Mouse (Mus musculus) midbrain, embryonic 16.5 days (tissue): ENCODE measurements around the gene Man2a2. TPM values are rescaled to one million over a fixed set of nuclear protein-coding genes. Genes with fewer than 3 reads are reported as not detected.
A peak's percentile ranks its signal among the peaks of the same experiment; 100 is the strongest.

Experiments
- ATAC-seq: fragments of 200-750 bp; cut with Nextera tagmentation; 2 replicates; pipeline ENCODE4 v1.8.0; 2017; ENCODE audit warnings: moderate TSS enrichment
- H3K27ac ChIP-seq: fragments of 300-500 bp; sonication (generic); 2 replicates; pipeline ENCODE4 v1.5.1; 2014; ENCODE audit warnings: mild to moderate bottlenecking, low read length, mixed read lengths
- H3K27me3 ChIP-seq: fragments of 300-500 bp; sonication (generic); 2 replicates; pipeline ENCODE4 v1.6.1; 2014; ENCODE audit warnings: low read depth, low read length, mixed read lengths; ENCODE audit not compliant: control insufficient read depth, insufficient read depth
- H3K36me3 ChIP-seq: fragments of 300-500 bp; sonication (generic); 2 replicates; pipeline ENCODE4 v1.6.1; 2014; ENCODE audit warnings: mild to moderate bottlenecking, low read length, moderate library complexity, mixed read lengths; ENCODE audit not compliant: control insufficient read depth, insufficient read depth
- H3K4me1 ChIP-seq: fragments of 300-500 bp; sonication (generic); 2 replicates; pipeline ENCODE4 v1.6.1; 2014; ENCODE audit warnings: mild to moderate bottlenecking, low read length, mixed read lengths; ENCODE audit not compliant: control insufficient read depth, insufficient read depth
- H3K4me2 ChIP-seq: fragments of 300-500 bp; sonication (generic); 2 replicates; pipeline ENCODE4 v1.6.1; 2014; ENCODE audit warnings: mild to moderate bottlenecking, low read length, mixed read lengths
- H3K4me3 ChIP-seq: fragments of 300-500 bp; sonication (generic); 2 replicates; pipeline ENCODE4 v1.5.1; 2014; ENCODE audit warnings: low read depth, mild to moderate bottlenecking, low read length, moderate library complexity, mixed read lengths
- H3K9ac ChIP-seq: fragments of 300-500 bp; sonication (generic); 2 replicates; pipeline ENCODE4 v1.6.1; 2014; ENCODE audit warnings: low read depth, low read length, mixed read lengths
- H3K9me3 ChIP-seq: fragments of 300-500 bp; sonication (generic); replicated peaks from 2 replicates; pipeline ENCODE4 v1.6.1; 2014; ENCODE audit warnings: mild to moderate bottlenecking, low read length, mixed read lengths; ENCODE audit not compliant: control insufficient read depth, poor library complexity, severe bottlenecking
- WGBS: fragments of 180-500 bp; shearing (Covaris S2); extraction: QIAGEN DNeasy Blood & Tissue Kit; methylation state at CpG from one replicate; pipeline ENCODE4 v1.1.7; 2014; 5-methylcytosine and 5-hydroxymethylcytosine counted together
- polyA plus RNA-seq: library from polyadenylated mRNA; unstranded; fragments of >200 nt; fragmentation: Nextera tagmentation; extraction: Ambion mirVana; gene quantifications from 2 replicates; pipeline ENCODE4 v1.2.1, GENCODE M21; 2015

Gene Man2a2
- polyA plus RNA-seq, 1 experiment from 2014 or later = 25.2 TPM

DNA sequence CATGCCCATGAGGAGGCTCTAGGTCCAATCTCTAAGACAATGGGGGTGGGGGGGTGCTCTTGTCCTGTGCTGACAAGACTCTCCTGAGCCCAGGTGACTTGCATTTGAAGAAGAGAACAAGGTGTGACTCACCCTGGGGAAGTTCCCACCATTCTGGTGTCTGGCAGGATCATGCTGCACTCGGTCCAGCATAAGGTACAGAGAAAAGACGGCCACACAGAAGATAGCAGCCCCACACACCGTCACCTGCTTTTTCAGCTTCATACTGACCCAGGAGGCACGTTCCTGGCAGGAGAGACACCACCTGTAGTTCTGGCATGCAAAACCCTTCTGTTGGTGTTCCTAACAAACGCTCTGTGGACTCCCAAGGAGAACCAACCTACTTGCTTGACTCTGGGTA, 1.7 kb downstream of the Man2a2 start:
- H3K36me3 ChIP-seq = peaks cover 23% of the 10 kb centered on the region
- peak overlapping the region; percentile 86 for H3K4me3 ChIP-seq
- H3K9ac ChIP-seq = 0 out of 2 replicates have a peak overlapping the region, but pooled peaks have one; percentile 18
- peaks cover 14% of the 10 kb centered on the region for H3K4me1 ChIP-seq
- H3K4me2 ChIP-seq = peak overlapping the region; percentile 66
- H3K27me3 ChIP-seq = no peaks in the 10 kb centered on the region
- no peak overlapping the region for H3K27ac ChIP-seq
- H3K9me3 ChIP-seq = no peaks in the 10 kb centered on the region
- 66% methylated on average over 5 of the region's 5 CpGs for WGBS
- no peak for ATAC-seq

DNA sequence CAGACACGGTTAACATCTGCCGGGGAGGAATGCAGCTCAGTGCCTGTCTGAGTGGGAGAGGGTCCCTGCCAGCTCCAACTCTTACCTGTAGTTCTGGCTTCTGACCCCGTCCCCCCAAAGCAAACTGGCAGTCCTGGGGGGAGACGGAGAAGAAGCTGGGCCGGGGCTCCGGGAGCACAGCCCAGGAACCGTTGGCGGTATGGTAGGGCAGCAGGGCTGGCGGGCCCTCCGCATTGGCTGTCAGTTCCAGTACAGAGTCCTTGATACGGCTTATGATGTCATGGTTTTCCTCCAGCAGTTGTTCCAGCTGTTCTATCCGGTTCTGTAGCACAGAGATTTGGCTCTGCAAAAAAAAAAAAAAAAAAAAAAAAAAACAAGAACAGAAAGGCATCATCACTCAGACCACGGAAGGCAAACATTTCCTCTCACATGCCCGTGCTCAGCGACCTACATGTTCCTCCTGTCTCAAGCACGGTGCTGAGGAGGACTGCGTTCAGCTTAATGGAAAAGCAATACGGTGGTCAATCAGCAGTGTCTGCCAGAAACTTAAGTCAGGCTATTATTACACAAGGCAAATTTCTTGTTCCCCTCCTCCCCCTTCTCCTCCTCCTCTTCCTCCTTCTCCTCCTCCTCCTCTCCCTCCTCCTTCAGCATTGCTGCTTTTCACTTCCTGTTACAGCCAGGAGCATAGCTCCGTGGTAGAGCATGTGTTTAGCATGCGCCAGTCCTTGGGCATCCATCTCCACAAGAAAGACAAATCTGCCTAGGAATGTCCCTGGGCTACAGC, 2.3 kb downstream of the Man2a2 start:
- Histone ChIP-seq H3K36me3 (peaks cover 28% of the 10 kb centered on the region), H3K9me3 (no peaks in the 10 kb centered on the region), H3K4me2 (peak overlapping the region; percentile 66; the same call in 1 of the 2 replicates), H3K4me3 (no peak overlapping the region), H3K27ac (no peak overlapping the region), H3K9ac (no peak overlapping the region), H3K27me3 (no peaks in the 10 kb centered on the region), H3K4me1 (peaks cover 14% of the 10 kb centered on the region)
- 87% methylated on average over 20 of the region's 20 CpGs for WGBS
- no peak for ATAC-seq

DNA sequence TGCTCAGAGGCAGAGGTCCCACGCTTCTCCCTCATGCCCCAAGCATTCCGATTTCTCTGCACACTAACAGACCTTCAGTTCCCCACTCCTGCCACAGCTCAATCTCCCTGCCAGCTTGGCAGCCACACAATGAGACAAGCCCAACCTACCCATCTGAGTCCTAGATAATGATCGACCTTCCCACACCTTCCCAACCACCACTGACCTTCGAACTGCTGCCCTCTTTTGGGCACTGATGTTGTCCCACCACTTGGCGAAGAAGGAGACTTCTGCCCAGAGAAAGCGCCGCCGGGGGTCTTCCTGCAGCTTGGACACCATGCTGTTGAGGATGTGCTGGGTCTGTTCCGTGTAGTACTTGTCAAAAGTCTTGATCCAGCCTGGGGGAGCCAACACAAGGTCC, 3.2 kb downstream of the Man2a2 start:
- ATAC-seq = no peak
- Histone ChIP-seq H3K27me3 (no peaks in the 10 kb centered on the region), H3K4me2 (no peak overlapping the region), H3K9ac (no peak overlapping the region), H3K36me3 (peaks cover 36% of the 10 kb centered on the region), H3K4me1 (peaks cover 14% of the 10 kb centered on the region), H3K9me3 (no peaks in the 10 kb centered on the region), H3K4me3 (no peak overlapping the region), H3K27ac (no peak overlapping the region)
- WGBS = 91% methylated on average over 9 of the region's 9 CpGs

DNA sequence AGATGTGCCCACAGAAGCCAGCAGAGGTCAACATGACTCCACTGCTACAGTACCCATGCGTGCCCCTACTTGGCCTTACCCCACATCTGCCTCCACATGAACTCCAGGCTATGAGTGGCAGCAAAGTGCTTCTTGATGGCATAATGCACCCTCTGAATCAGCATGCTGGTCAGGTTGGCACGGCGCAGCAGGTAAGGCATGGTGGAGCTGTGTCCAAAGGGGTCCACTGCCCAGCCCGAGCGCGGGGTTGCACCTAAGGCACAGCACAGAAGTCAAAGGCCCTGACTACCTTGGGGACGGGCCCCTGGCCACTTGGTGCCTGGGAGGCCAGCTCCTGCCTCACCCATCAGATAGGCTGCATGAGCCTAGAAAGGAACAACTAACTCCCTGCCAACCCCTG, 3.9 kb downstream of the Man2a2 start:
- ATAC-seq = no peak
- no peak overlapping the region for H3K9ac ChIP-seq
- no peak overlapping the region for H3K27ac ChIP-seq
- H3K9me3 ChIP-seq = no peaks in the 10 kb centered on the region
- H3K27me3 ChIP-seq = no peaks in the 10 kb centered on the region
- H3K36me3 ChIP-seq = peaks cover 43% of the 10 kb centered on the region
- no peak overlapping the region for H3K4me3 ChIP-seq
- H3K4me1 ChIP-seq = peaks cover 14% of the 10 kb centered on the region
- WGBS = 97% methylated on average over 7 of the region's 7 CpGs
- no peak overlapping the region for H3K4me2 ChIP-seq

DNA sequence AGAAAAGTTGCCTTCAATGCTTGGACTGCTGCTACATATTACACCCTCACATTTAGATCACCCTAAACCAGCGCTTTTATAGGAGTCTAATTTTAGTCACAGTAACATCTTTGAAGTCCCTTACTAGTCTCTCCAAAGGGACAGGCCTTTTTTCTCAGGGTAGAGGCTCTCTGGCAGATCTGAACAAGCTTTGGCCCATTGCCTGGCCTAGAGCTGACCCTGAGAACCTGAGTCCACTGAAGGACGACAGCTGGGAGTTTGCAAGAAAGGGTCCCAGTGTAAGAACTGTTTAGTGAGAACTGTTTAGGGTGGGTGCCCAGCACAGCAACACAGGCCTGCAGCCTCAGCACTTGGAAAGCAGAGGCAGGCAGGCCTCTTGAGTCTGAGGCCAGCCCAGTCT, 5.4 kb downstream of the Man2a2 start:
- H3K36me3 ChIP-seq = peaks cover 52% of the 10 kb centered on the region
- no peaks in the 10 kb centered on the region for H3K27me3 ChIP-seq
- WGBS = 94% methylated on average over 2 of the region's 2 CpGs
- no peak for ATAC-seq
- H3K9ac ChIP-seq = no peak overlapping the region
- H3K4me3 ChIP-seq = no peak overlapping the region
- no peaks in the 10 kb centered on the region for H3K9me3 ChIP-seq
- no peak overlapping the region for H3K27ac ChIP-seq
- peaks cover 14% of the 10 kb centered on the region for H3K4me1 ChIP-seq
- no peak overlapping the region for H3K4me2 ChIP-seq

DNA sequence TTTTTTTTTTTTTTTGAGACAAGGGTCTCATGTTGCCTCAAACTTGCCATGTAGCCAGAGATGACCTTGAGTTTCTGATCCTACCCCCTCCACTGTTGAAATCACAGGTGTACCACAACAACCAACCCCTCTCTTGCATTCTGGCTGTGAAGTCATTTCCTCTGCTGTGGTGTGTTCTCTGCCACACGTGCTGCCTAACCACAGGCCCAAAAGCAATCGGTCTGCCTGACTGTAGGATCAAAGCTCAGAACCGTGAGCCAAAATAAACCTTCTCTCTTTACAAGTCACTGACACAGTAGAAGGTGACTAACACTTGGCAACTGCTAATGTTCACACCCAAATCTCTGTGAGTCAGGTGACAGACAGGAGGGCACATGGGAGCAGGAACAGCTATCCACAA, 10.7 kb downstream of the Man2a2 start:
- no peak overlapping the region for H3K27ac ChIP-seq
- H3K4me1 ChIP-seq = no peaks in the 10 kb centered on the region
- WGBS = 79% methylated on average over 3 of the region's 3 CpGs
- H3K4me3 ChIP-seq = no peak overlapping the region
- peaks cover 60% of the 10 kb centered on the region for H3K36me3 ChIP-seq
- H3K4me2 ChIP-seq = no peak overlapping the region
- no peaks in the 10 kb centered on the region for H3K27me3 ChIP-seq
- no peak for ATAC-seq
- H3K9ac ChIP-seq = no peak overlapping the region
- H3K9me3 ChIP-seq = no peaks in the 10 kb centered on the region

DNA sequence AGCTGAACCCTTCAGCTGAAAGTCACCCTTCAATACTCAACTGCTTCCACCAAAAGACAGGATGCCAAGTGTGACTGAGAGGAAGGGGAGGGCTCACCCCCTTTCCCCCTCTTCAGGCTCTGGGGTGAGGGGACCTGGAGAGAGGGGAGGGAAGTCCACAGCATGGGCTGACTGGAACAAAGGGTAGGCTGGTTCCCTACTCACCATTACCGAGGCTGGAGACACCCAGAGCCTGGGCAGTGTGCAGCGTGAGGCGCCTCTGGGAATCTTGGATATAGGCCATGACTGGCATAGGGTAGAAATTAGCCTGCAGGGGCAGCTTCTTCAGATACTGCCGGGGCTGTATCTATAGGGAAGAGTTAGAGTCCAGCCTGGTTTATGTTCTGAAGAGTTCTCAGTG, 13.1 kb downstream of the Man2a2 start:
- Histone ChIP-seq H3K27me3 (no peaks in the 10 kb centered on the region), H3K4me3 (no peak overlapping the region), H3K36me3 (peaks cover 58% of the 10 kb centered on the region), H3K27ac (no peak overlapping the region), H3K9ac (no peak overlapping the region), H3K4me2 (no peak overlapping the region), H3K4me1 (no peaks in the 10 kb centered on the region), H3K9me3 (no peaks in the 10 kb centered on the region)
- WGBS = 66% methylated on average over 4 of the region's 4 CpGs
- ATAC-seq = no peak

DNA sequence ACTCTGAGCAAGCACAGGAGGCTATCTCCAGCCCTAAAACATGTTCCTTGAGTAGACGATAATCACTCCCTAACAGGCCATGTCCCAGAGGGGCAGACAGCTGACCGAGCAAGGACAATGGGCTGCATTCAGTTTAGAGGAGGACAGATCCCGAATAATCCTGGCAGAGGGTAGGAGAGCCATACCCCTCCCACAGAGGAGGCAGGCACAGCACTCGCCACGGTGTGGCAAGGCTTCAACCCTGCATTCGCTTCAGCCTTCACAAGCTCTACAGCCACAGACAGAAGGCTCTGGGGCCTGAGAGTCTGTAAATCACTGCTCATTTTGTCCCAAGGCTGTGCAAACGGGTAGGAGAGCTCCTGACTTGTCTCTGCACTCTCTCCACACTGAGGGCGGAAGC, 14.0 kb downstream of the Man2a2 start:
- no peak for ATAC-seq
- Histone ChIP-seq H3K4me3 (no peak overlapping the region), H3K4me2 (no peak overlapping the region), H3K4me1 (no peaks in the 10 kb centered on the region), H3K27ac (no peak overlapping the region), H3K36me3 (peaks cover 54% of the 10 kb centered on the region), H3K9me3 (no peaks in the 10 kb centered on the region), H3K27me3 (no peaks in the 10 kb centered on the region), H3K9ac (no peak overlapping the region)
- 16% methylated on average over 8 of the region's 8 CpGs for WGBS

DNA sequence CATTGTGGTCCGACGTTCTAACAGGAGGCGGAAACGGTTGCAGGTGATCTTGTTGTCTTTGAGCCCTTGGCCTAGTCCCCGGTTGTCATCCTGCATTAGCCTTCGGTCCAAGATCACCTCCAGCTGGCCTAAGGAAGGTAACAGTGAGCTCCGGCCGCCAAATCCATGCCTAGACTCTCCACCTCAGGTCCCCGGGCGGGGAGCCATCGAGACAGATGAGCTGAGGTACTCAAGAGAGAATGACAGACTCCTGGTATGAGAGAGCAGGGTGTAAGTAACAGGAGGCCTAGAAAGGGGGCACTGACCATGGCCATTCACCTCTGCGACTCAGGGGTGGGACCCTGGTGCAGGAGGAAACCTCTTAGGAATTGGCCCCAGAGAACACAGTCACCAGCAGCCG, 14.8 kb downstream of the Man2a2 start:
- Histone ChIP-seq H3K9me3 (no peaks in the 10 kb centered on the region), H3K4me3 (no peak overlapping the region), H3K27ac (no peak overlapping the region), H3K36me3 (peaks cover 54% of the 10 kb centered on the region), H3K4me2 (no peak overlapping the region), H3K9ac (no peak overlapping the region), H3K27me3 (no peaks in the 10 kb centered on the region), H3K4me1 (no peaks in the 10 kb centered on the region)
- no peak for ATAC-seq
- 83% methylated on average over 13 of the region's 13 CpGs for WGBS
